Mouse (Mus musculus) lung, adult 2 months (tissue): ENCODE data around the gene Immp1l. TPM values are rescaled to one million over a fixed set of nuclear protein-coding genes. Genes with fewer than 3 reads are reported as not detected.

Source experiments
- DNase-seq: peaks from one replicate; pipeline ENCODE4 v3.0.0; 2022
- H3K4me1 ChIP-seq: fragments of 200-500 bp; 2 replicates; pipeline ENCODE4 v1.6.1; 2011; ENCODE audit warnings: low read length; ENCODE audit not compliant: control insufficient read depth, insufficient read depth
- H3K4me3 ChIP-seq: fragments of 200-500 bp; replicated peaks from 2 replicates; pipeline ENCODE3; 2011; ENCODE audit warnings: low read depth, mild to moderate bottlenecking, control low read depth, low read length; ENCODE audit errors: extremely low read depth
- CTCF ChIP-seq: fragments of 200-500 bp; IDR thresholded peaks from 2 replicates; pipeline ENCODE4 v1.5.1; 2011; ENCODE audit warnings: mild to moderate bottlenecking, low read length, control low read depth; ENCODE audit not compliant: insufficient read depth
- POLR2A ChIP-seq: fragments of 200-500 bp; IDR thresholded peaks from 2 replicates; pipeline ENCODE4 v1.6.1; 2011; ENCODE audit warnings: low read depth, mild to moderate bottlenecking, control low read depth, low read length, borderline replicate concordance; ENCODE audit errors: extremely low read depth
- WGBS: fragments of 180-500 bp; shearing (Covaris S2); methylation state at CpG from one replicate; pipeline ENCODE4 v1.1.7; 2018; 5-methylcytosine and 5-hydroxymethylcytosine counted together
- polyA plus RNA-seq: library from polyadenylated mRNA; depleted of rRNA; stranded (reverse); fragments of >200 nt; gene quantifications from 2 replicates; pipeline ENCODE4 v1.2.3, GENCODE M21; 2012; rRNA removed

Immp1l gene
- polyA plus RNA-seq, result 6.5 and 8.9 TPM in 2 replicates

DNA sequence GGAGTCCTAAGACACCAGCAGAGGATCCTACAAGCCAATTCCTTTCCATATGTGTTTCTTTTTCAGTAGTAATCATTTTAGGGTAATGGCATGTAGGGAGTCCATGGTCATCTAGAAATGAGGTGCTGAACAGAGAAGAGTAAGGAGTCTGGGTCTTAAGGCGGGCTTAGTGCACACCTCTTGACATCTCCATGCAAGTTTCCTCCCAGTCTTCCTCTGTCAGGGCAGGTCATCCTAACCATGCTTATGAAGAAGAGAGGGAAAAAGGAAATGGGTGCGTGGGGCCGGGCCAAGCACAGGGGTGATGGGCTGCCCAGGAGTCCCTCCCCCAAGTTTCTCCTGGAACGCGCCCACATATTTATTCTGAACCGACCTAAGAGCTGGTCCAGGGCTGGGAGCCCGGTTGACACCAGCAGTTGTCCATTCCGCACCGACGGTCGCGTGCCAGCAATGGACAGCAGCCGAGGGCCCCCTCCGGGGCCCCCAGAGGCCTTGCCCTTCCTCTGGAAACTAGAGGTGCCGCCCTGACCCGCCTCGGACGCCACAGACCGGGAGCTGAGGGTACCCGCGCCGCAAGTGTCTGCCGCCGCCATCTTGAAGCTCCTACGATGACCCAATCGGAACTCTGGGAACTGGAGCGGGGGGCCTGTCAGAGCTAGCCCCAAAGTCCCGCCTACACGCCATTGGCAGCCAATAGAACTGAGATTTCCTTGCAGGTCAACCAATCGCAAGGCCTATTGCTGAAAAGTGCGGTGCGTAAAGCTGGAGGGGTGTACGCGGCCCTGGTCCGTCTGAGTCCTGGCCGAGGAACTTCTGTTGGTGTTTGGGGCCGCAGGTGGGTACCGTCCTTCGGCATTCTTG lies at the start of gene Immp1l, which contains the start of gene Elp4:
Gene Immp1l, plus strand, starts transcription at position 743 of the 861 bp plus-strand sequence.
Gene Elp4, minus strand, starts transcription at position 669 of the 861 bp plus-strand sequence.
- TF ChIP-seq POLR2A (peak; percentile 75; the same call in 1 of the 2 replicates), CTCF (no peak)
- Histone ChIP-seq H3K4me1 (no peaks in the 10 kb centered on the region), H3K4me3 (peak within 1 kb of the TSS; percentile 95)
- under 1% methylated on average over 39 of the region's 39 CpGs for WGBS
- DNase-seq, result peak; percentile 96

DNA sequence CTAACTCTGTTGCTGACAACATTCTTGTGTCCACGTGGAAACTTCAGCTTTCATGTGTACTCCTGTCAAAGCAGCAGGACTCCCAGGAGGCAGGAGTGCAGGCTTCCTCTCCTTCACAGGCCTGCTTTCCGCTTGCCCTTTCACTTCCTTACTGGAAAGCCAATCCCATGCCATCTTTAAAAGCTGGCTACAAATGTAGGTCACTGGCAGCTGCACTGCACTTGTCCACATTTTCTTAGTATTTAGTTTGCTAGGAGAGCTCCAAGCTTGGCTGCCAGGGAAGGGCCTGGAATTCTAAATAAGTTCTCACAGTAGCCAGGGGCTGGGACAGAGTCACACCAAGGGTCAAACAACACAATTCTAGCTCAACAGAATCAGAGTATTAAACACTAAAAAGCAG lies 49.7 kb upstream of the Immp1l start:
- DNase-seq, result no peak
- TF ChIP-seq POLR2A, result no peak
- no peak for TF ChIP-seq CTCF
- no peak overlapping the region for H3K4me3 ChIP-seq
- WGBS, result 43% methylated on average over 2 of the region's 2 CpGs
- no peaks in the 10 kb centered on the region for H3K4me1 ChIP-seq

DNA sequence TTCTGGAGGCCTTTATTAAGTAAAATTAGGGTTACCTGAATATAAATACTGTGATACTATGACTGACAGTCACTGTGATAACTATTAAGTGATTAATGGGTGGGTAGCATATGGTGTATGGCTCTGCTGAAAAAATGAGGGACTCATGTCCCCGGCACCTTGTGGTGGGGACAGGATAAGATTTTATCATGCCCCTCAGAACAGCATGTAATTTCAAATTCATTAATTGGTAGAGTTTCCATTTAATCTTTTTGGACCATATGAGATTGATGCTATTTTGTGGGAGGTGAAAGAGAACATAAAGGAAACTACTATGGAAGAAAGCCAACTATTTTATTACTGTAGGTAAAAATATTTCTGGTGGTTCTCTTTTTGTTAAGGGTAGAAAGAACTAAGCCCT lies 31.0 kb upstream of the Immp1l start:
- H3K4me1 ChIP-seq, result no peaks in the 10 kb centered on the region
- no peak for DNase-seq
- no peak for TF ChIP-seq CTCF
- no peak for TF ChIP-seq POLR2A
- no peak overlapping the region for H3K4me3 ChIP-seq
- WGBS, result 92% methylated on average over 1 of the region's 1 CpGs

DNA sequence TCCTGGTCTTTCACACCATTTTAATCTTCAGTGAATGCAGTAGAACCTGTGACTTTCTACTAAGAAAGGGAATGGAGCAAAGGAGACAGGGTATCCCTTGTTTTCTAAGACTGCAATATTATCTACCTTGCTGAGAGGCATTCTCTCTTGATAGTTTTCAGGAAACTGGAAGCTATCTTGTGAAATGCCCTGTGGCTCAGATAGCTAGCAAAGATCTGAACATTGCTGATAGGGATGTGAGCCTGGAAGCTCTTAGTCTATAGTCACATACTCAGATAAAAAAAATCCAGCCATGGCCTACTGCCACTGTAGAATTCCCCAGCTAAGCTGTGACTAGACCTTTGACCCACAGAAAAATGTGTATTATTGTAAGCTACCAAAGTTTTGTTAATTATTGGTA lies 13.6 kb upstream of the Immp1l start:
- no peak for TF ChIP-seq CTCF
- H3K4me3 ChIP-seq, result no peak overlapping the region
- DNase-seq, result no peak
- H3K4me1 ChIP-seq, result no peaks in the 10 kb centered on the region

DNA sequence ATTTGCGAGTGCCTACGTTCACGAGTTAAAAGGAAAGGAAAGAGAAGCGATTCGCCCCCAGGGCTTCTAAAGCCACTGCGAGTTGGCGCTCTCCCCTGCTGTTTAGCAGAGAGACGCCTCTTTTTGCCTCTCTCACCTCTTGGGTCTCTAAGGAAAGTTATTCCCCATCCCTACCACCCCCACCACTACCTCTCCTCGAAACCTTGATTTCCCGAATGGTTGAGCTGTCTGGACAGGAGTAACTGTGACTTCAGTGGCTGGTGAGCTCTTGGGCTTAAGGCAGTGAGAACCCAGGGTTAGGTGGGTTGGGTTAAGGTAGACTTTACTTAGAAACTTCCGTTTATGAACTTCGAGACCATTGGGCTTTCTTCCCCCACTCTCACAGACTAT lies 314 bp downstream of the Immp1l start:
- peak overlapping the region; percentile 95 for H3K4me3 ChIP-seq
- TF ChIP-seq POLR2A (no peak), CTCF (no peak)
- WGBS, result 1% methylated on average over 12 of the region's 12 CpGs

DNA sequence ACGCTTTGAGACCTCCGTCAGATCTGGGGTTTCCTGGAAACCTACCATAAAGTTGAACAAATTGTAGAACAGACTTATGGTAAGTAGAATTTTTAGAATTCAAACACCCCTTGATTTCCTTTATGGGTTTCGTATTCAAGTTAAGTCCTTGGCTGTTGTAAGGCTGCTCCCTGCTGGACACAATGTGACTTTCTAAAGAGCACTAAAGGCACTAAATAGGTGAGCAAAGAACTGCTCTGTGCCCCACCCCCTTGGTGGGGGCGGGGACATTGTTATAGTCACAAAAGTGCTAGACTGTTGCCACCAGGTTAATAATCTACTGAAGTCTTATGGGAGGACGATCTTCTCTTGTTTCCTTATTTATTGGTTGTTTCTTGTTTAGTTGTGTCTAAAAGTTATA lies 3.9 kb downstream of the Immp1l start:
- H3K4me3 ChIP-seq, result no peak overlapping the region
- WGBS, result 85% methylated on average over 5 of the region's 5 CpGs
- H3K4me1 ChIP-seq, result no peaks in the 10 kb centered on the region
- no peak for TF ChIP-seq CTCF
- TF ChIP-seq POLR2A, result no peak
- no peak for DNase-seq

More for the DNA sequence above, 314 bp downstream of the Immp1l start:
- DNase-seq, result no peak
- H3K4me1 ChIP-seq, result no peaks in the 10 kb centered on the region

DNA sequence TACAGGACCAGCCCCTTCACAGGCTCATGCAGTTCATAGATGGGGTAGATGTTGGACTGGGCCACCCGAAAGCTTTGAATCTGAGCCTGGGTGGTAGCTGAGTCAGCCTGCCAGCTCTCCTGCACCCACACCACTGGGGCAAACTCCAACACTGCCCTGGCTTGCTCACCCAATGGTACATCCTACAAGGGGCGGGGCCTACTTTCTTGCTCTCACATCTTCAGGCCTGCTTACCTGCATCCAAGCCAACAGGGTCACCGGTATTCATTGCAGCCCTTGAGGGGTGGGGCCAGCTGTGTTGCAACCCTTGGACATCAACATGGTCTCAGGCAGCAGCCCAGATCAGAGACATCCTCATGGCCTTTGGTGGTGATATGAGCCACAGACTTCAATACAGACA lies 6.2 kb downstream of the Immp1l start:
- 89% methylated on average over 3 of the region's 3 CpGs for WGBS
- H3K4me1 ChIP-seq, result no peaks in the 10 kb centered on the region
- no peak for TF ChIP-seq CTCF
- no peak for TF ChIP-seq POLR2A
- no peak for DNase-seq
- H3K4me3 ChIP-seq, result no peak overlapping the region

DNA sequence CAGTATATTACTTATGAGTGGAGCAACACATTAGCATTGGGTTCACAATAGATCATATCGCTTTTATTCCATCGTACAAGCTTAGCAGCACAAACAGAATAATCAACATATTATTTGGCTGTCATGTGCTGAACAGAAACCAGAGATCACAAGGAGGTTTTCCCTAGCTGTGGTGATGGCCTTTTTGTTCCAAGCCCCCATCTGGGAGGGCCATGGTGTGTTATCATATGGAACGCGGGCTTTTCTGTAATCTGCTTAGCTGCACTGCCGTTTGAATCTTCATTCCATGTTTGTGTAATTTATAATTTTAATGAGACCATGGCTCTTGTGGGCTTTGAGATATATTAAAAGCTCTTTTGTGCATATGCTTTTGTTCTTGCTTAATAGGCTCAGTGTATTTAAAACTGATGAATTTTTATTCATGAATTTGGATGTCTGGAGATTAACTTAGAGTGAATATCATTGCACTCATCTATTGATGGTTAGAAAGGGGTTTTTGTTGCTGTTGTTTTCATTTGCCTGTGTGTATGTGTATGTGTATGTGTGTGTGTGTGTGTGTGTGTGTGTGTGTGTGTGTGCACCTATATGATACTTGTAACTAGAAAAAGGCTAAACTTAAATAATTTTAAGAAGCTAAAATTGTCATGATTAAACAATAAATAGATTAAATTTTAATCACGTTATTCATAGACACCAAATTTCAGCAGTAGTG lies 9.4 kb downstream of the Immp1l start:
- Histone ChIP-seq H3K4me1 (no peaks in the 10 kb centered on the region), H3K4me3 (no peak overlapping the region)
- WGBS, result 91% methylated on average over 6 of the region's 6 CpGs
- TF ChIP-seq CTCF, result no peak
- no peak for TF ChIP-seq POLR2A
- no peak for DNase-seq

DNA sequence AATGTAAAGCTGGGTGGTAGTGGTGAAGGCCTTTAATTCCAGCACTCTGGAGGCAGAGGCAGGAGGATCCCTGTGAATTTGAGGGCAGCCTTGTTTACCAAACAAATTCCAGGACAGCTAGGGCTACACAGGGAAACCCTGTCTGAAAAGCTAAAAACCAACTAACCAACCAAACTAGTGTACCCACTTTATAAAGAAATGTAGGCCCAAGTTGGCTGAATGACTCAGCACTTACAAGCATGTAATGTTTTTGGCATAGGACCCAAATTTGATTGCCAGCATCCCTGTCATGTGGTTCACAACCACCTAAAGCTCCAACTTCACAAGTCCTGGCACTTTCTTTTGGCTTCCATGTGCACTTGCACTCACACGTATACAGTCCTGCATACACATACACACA lies 12.2 kb downstream of the Immp1l start:
- 76% methylated on average over 1 of the region's 1 CpGs for WGBS
- Histone ChIP-seq H3K4me3 (no peak overlapping the region), H3K4me1 (no peaks in the 10 kb centered on the region)
- no peak for DNase-seq
- TF ChIP-seq POLR2A, result no peak
- TF ChIP-seq CTCF, result no peak
